Mouse (Mus musculus) MEL (cell line): ENCODE data around the gene Klrb1f.

Source experiments
- CHD1 ChIP-seq: IDR thresholded peaks from 2 replicates; pipeline ENCODE4 v1.6.1; 2012; ENCODE audit warnings: low read depth, mild to moderate bottlenecking, inconsistent platforms, low read length, improper control_type of control experiment
- CTCF ChIP-seq, 3 experiments: IDR thresholded peaks in 2 of 3; conservative IDR thresholded peaks in 1 of 3; 2 replicates each; pipeline ENCODE4 v1.5.1; 2011 to 2012; ENCODE audit warnings: low read length in 3 of 3, low read depth in 2 of 3, mild to moderate bottlenecking in 2 of 3, improper control_type of control experiment in 1 of 3, inconsistent platforms in 1 of 3, mixed read lengths in 1 of 3, moderate library complexity in 1 of 3; ENCODE audit not compliant: control insufficient read depth in 1 of 3, insufficient read depth in 1 of 3, poor library complexity in 1 of 3, severe bottlenecking in 1 of 3
- E2F4 ChIP-seq: IDR thresholded peaks from 2 replicates; pipeline ENCODE4 v1.6.1; 2011; ENCODE audit warnings: low read depth, low read length, improper control_type of control experiment, borderline replicate concordance
- GABPA ChIP-seq: IDR thresholded peaks from 2 replicates; pipeline ENCODE4 v1.6.1; 2012; ENCODE audit warnings: low read depth, mild to moderate bottlenecking, inconsistent platforms, low read length, improper control_type of control experiment, moderate library complexity
- GATA1 ChIP-seq: IDR thresholded peaks from 2 replicates; pipeline ENCODE4 v1.6.1; 2011; ENCODE audit warnings: low read depth, low read length, improper control_type of control experiment
- MAZ ChIP-seq: IDR thresholded peaks from 2 replicates; pipeline ENCODE4 v1.6.1; 2012; ENCODE audit warnings: low read depth, mild to moderate bottlenecking, inconsistent platforms, low read length, improper control_type of control experiment
- POLR2AphosphoS2 ChIP-seq: IDR thresholded peaks from 2 replicates; pipeline ENCODE4 v1.6.1; 2011; ENCODE audit warnings: low read length, improper control_type of control experiment
- RCOR1 ChIP-seq: IDR thresholded peaks from 2 replicates; pipeline ENCODE4 v1.6.1; 2012; ENCODE audit warnings: low read depth, mild to moderate bottlenecking, inconsistent platforms, low read length, improper control_type of control experiment
- TAL1 ChIP-seq: IDR thresholded peaks from 2 replicates; pipeline ENCODE4 v1.6.1; 2012; ENCODE audit warnings: mild to moderate bottlenecking, inconsistent platforms, low read length, moderate library complexity, mixed read lengths
- TBP ChIP-seq: IDR thresholded peaks from 2 replicates; pipeline ENCODE4 v1.8.0; 2011; ENCODE audit warnings: low read depth, low read length, improper control_type of control experiment
- USF1 ChIP-seq: IDR thresholded peaks from 2 replicates; pipeline ENCODE4 v1.6.1; 2014; ENCODE audit warnings: low read depth, mild to moderate bottlenecking, inconsistent platforms, low read length, improper control_type of control experiment, moderate library complexity

- TF ChIP-seq GABPA (no peak), POLR2AphosphoS2 (no peak), TBP (no peak), TAL1 (no peak), CTCF (IDR thresholded peaks at IDR 0.05 in 2 of 3, conservative IDR thresholded peaks at IDR 0.05 in 1 of 3; ENCODE audit: control insufficient read depth in 1 of 3, insufficient read depth in 1 of 3, low read depth in 2 of 3, low read length in 3 of 3, poor library complexity in 1 of 3, severe bottlenecking in 1 of 3) (no peak), CHD1 (no peak), MAZ (no peak), USF1 (no peak), E2F4 (no peak), RCOR1 (0 out of 2 replicates have a peak, but pooled peaks have one; percentile 8), GATA1 (peak; percentile 43; the same call in 1 of the 2 replicates)
Measured at GRCm38 (mm10) chr6:129035017-129035416, 10.7 kb upstream of the Klrb1f start.
